Mouse (Mus musculus) right cerebral cortex, postnatal 4 days (tissue): Measurements from ENCODE around the gene Gm10577.

ENCODE experiments used
- DNase-seq: peaks from one replicate; pipeline ENCODE4 v3.0.0-alpha.2; 2022

Gm10577 gene

DNA sequence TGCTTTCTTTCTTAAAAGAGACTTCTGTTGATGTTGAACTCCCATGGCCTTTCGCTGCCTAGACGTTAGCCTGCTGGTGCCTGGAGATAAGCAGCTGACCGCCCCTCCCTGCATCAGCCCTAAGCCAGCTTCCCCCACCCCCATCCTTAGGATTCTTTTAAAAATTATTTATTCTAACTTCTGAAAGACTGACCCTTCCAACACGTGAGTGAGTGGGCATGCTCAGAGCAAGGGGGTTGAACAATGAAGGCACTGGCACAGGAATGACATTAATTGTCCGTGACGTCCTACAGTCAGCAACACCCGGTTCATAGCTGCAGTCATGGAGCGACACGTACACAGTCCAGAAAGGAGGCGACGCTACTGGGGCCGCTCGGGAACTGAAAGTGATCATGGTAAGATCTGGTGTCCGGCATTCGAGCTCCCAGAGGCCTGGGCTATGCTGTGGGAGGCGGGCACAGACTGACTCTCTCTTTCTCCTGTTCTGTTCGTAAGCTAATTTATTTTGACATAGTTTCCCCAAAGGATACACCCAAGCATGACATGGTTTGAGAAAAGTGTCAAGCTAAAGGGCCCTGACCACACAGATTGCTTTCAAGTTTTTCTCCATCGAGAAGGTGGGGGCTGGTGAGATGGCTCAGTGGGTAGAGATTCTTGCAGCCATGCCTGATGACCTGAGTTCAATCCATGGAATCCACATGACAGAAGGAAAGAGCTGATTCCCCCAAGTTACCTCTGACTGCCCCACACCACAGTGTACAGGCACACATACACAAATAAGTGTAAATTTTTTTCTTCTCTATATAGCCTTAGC, 25.8 kb downstream of the Gm10577 start:
- DNase-seq = no peak

DNA sequence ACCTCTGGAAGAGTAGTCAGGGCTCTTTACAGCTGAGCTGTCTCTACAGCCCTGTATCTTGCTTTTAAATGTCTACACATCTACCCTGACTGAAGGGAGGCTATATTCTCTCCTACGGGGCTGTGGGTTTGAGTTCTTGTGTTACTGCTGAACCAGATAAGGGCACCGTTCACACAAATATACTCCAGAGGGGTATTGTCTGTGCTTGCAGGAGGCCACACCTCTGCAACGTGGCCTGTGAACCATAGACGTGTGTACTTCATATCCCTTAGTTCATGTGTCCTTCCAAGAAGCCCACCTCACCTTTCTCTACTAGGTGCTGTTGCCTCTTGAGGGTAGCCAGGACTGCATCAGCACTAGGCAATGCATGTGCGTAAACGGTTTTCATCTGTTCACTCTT, 28.4 kb downstream of the Gm10577 start:
- no peak for DNase-seq

DNA sequence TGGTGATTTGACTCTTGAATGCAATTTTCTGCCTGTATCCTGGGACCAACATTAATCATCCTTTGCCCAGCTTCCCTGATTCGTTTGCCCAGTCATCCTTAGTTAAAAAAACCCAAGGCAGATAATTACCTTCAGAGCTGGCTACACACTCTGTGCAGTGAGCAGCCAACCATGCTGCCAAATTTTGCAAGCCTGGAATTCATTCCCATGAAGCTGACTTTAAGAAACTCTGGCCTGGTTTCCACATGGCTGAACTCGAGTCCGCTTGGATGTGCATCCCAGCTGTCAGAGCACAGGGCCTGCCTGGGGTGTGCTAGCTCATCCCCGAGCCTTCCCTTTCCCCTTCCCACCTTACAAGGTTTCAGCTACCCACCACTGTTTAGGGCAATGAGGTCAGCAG, 29.5 kb downstream of the Gm10577 start:
- DNase-seq = no peak

DNA sequence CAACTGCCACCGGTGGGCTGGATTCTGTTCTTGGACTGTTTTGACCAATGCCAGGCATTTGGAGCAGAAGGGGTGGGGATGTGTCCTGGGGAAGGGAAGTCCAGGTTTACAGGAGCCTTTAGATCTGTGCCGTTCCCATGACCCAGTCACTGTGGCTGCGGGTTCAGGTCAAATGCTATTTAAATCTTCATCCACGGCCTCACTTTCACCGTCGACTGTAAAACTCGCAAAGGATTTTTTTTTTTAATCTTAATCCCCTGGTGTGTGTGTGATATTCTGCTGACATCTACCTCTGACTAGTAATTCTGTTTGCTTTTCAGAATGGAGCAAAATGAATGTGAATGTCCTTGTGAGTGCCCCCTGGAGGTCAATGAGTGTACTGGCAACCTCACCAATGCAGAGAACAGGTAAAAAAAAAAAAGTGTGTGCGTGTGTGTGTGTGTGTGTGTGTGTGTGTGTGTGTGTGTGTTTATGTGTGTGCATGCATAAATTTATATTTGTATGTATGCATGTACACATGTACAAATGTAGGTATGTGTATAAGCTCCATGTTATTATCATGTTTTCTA, 32.2 kb downstream of the Gm10577 start:
- DNase-seq = no peak

DNA sequence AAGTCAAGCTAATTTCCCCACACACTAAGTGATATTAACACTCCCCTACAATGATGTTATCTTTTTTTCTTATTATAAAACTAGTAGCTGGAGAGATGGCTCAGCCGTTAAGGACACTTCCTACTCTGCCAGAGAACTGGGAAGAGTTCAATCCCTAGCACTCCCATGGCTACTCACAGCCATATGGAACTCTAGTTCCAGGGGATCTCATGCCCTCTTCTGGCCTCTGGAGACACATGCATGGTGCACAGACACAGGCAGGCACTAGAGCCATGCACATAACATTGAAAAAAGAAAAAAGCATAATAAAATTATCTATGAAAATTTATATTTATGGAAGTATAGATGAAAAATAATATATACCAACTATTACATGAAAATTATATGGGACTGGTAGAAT, 33.3 kb downstream of the Gm10577 start:
- DNase-seq = no peak

DNA sequence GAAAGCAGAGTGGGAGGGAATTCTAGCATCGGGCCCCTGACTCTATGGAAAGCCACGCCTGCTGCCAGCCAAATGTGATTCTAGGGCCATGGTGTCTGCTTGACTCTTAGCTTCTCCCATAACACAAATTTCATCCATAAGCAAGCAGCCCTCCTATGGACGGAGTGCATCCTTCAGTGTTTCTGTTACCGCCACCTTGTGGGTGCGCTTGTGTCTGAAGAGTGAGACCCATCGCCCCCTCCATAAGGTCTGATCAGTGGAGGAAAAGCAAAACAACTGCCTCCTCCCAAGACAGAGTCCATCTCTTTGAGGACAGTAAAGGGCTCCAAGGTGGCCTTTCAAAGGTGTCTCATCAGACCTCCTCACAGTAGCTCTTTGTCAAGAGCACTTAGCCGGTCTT, 43.0 kb downstream of the Gm10577 start:
- no peak for DNase-seq

DNA sequence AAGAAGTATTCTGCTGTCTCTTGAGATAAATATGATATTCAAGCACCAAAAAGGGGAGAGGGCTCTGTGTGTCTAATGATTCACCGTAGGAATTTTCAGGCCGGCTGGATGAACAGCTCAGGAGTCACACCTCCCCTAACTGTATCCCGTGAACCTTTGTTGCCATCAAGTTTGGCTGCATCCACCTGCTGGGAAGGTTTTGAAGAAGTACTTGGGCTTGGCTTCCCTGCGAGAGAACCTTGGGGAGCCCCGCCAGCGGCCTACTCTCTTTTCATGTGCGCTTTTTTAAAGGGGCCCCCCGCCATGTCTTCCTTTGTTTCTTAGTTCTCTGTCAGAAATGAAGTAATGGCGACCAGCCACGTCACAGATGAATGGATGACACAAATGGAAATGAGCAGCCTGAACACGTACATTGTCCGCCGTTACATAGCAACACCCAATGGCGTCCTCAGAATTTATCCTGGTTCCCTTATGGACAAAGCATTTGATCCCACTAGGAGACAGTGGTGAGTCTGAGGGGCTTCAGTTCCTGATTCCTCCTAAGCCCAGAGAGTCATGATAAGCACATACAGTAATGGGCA, 46.0 kb downstream of the Gm10577 start:
- DNase-seq = no peak

DNA sequence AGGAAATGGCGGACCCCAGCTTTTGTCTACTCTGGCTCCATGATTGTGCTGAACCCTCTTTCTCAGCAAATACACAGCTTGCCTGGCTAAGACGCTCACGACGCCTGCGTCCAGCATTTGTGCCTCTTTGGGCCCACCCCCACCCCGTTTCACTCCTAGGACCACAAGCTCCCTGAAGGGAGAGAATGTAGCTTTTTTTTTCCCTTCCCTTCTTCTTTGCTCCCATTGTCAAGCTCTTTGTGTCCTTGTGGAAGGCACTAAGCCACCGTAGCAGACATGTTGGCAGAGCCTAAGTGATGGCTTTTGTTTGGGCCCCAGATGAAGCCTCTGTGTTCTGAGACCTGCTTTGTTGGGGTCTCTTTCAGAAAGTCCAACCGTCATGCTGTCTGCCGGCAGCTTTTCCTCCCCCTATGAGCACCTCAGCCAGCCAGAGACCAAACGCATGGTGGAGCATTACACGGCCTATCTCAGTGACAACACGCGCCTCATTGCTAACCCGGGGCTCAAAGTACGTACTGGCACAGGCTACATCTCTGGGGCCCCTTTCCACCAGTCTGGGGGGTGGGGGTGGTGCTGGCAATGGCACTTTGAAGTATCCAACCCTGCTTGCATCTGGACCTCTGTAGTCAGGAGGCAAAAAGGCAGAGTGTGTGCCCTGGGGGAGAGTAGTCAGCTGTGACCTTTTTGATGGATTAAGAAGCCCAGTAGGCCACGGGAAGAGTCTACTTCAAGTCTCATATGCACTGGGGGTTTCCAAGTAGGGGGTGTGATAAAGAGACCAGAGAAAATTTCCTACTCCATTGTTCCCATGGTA, 46.6 kb downstream of the Gm10577 start:
- no peak for DNase-seq
